Mouse (Mus musculus) heart, embryonic 16.5 days (tissue): ENCODE results near the gene Hacl1. TPM values are rescaled to one million over a fixed set of nuclear protein-coding genes. Genes with fewer than 3 reads are reported as not detected.
A peak's percentile ranks its signal among the peaks of the same experiment; 100 is the strongest.

Source experiments
- ATAC-seq: fragments of 200-750 bp; cut with Nextera tagmentation; replicated peaks from 2 replicates; pipeline ENCODE4 v1.8.0; 2017; ENCODE audit warnings: moderate number of reproducible peaks; ENCODE audit not compliant: insufficient read depth, low FRiP score; ENCODE audit errors: extremely low read depth
- H3K27ac ChIP-seq: fragments of 300-500 bp; sonication (generic); 2 replicates; pipeline ENCODE4 v1.5.1; 2014; ENCODE audit warnings: mild to moderate bottlenecking, low read length, control low read depth, moderate library complexity
- H3K27me3 ChIP-seq: fragments of 300-500 bp; sonication (generic); 2 replicates; pipeline ENCODE4 v1.6.1; 2014; ENCODE audit warnings: low read length, mixed read lengths; ENCODE audit not compliant: control insufficient read depth, insufficient read depth
- H3K36me3 ChIP-seq: fragments of 300-500 bp; sonication (generic); 2 replicates; pipeline ENCODE4 v1.6.1; 2014; ENCODE audit not compliant: control insufficient read depth, insufficient read depth
- H3K4me1 ChIP-seq: fragments of 300-500 bp; sonication (generic); 2 replicates; pipeline ENCODE4 v1.6.1; 2014; ENCODE audit warnings: low read length, mixed read lengths; ENCODE audit not compliant: control insufficient read depth, insufficient read depth
- H3K4me2 ChIP-seq: fragments of 300-500 bp; sonication (generic); 2 replicates; pipeline ENCODE4 v1.6.1; 2014; ENCODE audit warnings: low read depth, mild to moderate bottlenecking, control low read depth, low read length
- H3K4me3 ChIP-seq: fragments of 300-500 bp; sonication (generic); 2 replicates; pipeline ENCODE4 v1.5.1; 2014; ENCODE audit warnings: mild to moderate bottlenecking, control low read depth, low read length
- H3K9ac ChIP-seq: fragments of 300-500 bp; sonication (generic); 2 replicates; pipeline ENCODE4 v1.6.1; 2014; ENCODE audit warnings: low read length, control low read depth
- H3K9me3 ChIP-seq: fragments of 300-500 bp; sonication (generic); replicated peaks from 2 replicates; pipeline ENCODE4 v1.6.1; 2016; ENCODE audit warnings: low read length; ENCODE audit not compliant: control insufficient read depth
- WGBS: fragments of 180-500 bp; shearing (Covaris S2); extraction: QIAGEN DNeasy Blood & Tissue Kit; methylation state at CpG from one replicate; pipeline ENCODE4 v1.1.7; 2014; 5-methylcytosine and 5-hydroxymethylcytosine counted together
- polyA plus RNA-seq: library from polyadenylated mRNA; unstranded; fragments of >200 nt; fragmentation: Nextera tagmentation; extraction: Ambion mirVana; gene quantifications from 2 replicates; pipeline ENCODE4 v1.2.1, GENCODE M21; 2015

Gene Hacl1
- polyA plus RNA-seq, 1 experiment from 2014 or later: 14.3 TPM

DNA sequence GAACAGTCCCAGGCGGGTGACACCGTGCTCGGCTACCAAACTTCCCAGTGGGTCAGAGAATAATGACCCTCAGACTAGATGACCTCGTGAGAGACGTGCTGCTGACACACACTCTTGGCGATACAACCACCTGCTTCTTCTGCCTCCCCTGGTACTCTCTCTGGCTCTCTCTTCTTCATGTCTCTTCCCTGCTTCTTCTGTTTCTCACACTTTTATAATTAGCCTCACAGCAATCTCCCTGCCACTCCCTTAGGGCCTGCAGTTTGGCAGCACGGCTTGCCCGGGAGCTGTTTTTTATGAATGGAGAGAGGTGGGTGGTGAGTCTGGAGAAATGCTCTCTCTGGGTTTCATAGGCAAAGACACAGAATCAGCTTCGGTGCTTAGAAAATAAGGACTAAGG lies 65.2 kb downstream of the Hacl1 start:
- 0 out of 2 replicates have a peak, but pooled peaks have one; percentile 34 for ATAC-seq
- H3K4me3 ChIP-seq: peak overlapping the region; percentile 59
- H3K27ac ChIP-seq: peak overlapping the region; percentile 91
- no peaks in the 10 kb centered on the region for H3K36me3 ChIP-seq
- H3K4me1 ChIP-seq: peaks cover 36% of the 10 kb centered on the region
- H3K4me2 ChIP-seq: peak overlapping the region; percentile 72
- H3K9ac ChIP-seq: peak overlapping the region; percentile 61
- H3K9me3 ChIP-seq: no peaks in the 10 kb centered on the region
- H3K27me3 ChIP-seq: no peaks in the 10 kb centered on the region
- WGBS: 43% methylated on average over 9 of the region's 9 CpGs

DNA sequence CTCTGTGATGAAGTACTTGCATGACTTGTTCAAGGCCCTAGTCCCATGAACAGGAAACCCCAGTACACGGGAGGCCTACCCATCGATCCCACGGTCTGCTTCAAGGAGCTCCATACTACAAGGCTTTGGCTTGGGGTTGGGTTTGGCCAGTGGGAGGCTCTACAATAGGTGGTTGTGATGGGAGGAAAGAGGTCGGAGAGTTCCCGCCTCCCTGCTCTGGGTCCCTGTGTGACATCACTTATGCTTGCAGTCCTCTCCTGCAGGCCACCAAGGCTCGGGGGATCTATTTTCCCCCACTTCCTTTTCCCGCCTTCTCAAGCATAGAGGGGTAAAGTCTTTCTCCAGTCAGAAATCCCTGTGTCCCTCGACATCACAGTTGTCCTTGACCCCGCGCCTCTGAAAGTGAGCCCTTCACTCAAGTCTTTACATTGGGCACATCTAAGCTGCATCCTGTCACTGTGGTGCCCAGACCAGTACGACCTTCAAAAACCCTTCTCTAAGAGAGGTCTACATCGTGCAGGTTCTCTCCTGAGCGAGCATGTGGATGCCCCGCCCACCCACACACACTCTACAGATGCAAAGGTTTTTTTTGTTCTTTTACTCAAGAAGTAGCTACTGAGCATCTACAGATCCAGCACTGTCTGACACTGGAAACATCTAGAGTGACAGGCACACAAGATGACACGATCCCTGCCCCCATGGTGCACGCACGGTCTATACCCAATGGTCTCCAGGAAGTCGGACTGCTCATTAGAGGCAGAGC lies 66.0 kb downstream of the Hacl1 start:
- Histone ChIP-seq H3K4me3 (peak overlapping the region; percentile 59), H3K4me1 (peaks cover 44% of the 10 kb centered on the region), H3K9ac (peak overlapping the region; percentile 61), H3K4me2 (peak overlapping the region; percentile 72), H3K27me3 (no peaks in the 10 kb centered on the region), H3K27ac (peak overlapping the region; percentile 91), H3K9me3 (no peaks in the 10 kb centered on the region), H3K36me3 (no peaks in the 10 kb centered on the region)
- 86% methylated on average over 18 of the region's 18 CpGs for WGBS
- no peak for ATAC-seq

DNA sequence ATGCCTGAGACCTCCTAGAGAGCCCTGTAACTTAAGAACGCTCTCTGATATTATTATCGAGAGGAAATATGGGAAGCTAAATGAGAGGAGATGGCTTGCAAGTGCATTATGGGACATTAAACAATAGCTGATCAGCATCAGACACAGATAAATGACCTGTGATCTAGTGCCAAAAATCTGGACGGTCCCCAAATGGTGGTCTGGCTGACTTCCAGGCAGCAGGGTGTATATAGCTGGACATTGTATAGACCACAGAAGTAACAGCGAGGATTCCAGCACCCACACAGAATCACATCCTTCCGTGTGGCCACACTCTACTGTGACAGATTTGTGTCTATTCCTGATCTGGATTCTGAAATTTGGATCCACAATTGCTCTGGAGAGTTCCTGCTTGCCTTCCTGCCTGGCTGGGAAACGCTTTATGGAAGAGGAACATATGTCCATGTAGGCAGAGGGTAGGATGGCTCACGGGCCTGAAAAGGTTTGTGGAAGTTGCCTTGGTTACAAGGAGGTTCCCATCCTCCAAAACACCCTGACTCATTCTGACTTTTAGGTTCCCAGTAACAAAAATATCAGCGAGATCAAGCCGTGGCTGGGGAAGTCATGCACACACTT lies 68.4 kb downstream of the Hacl1 start:
- no peak overlapping the region for H3K9ac ChIP-seq
- 70% methylated on average over 9 of the region's 9 CpGs for WGBS
- H3K36me3 ChIP-seq: no peaks in the 10 kb centered on the region
- H3K9me3 ChIP-seq: no peaks in the 10 kb centered on the region
- no peak overlapping the region for H3K4me3 ChIP-seq
- no peak overlapping the region for H3K27ac ChIP-seq
- no peaks in the 10 kb centered on the region for H3K27me3 ChIP-seq
- H3K4me1 ChIP-seq: peaks cover 48% of the 10 kb centered on the region
- no peak overlapping the region for H3K4me2 ChIP-seq
- ATAC-seq: no peak

DNA sequence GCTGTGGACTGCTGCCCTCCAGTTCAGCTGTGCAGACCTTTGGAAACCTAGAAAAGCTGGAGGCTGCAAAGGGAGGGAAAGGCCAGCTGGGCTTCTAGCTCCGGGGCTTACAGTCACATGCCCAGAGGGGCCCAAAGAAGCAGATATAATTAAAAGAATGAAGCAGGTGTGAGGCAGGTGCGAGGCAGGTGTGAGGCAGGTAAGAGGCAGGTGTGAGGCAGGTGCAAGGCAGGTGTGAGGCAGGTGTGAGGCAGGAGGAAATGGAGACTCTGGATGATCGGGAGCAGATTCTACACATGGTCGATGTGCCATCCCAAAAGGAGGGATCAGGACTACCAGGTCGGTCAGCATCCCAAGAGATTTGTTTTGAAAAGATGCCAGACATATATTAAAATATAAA lies 69.7 kb downstream of the Hacl1 start:
- H3K27ac ChIP-seq: no peak overlapping the region
- no peak overlapping the region for H3K9ac ChIP-seq
- H3K4me3 ChIP-seq: no peak overlapping the region
- H3K4me2 ChIP-seq: no peak overlapping the region
- no peaks in the 10 kb centered on the region for H3K9me3 ChIP-seq
- 85% methylated on average over 5 of the region's 5 CpGs for WGBS
- H3K4me1 ChIP-seq: peaks cover 45% of the 10 kb centered on the region
- H3K36me3 ChIP-seq: no peaks in the 10 kb centered on the region
- no peak for ATAC-seq
- H3K27me3 ChIP-seq: no peaks in the 10 kb centered on the region

DNA sequence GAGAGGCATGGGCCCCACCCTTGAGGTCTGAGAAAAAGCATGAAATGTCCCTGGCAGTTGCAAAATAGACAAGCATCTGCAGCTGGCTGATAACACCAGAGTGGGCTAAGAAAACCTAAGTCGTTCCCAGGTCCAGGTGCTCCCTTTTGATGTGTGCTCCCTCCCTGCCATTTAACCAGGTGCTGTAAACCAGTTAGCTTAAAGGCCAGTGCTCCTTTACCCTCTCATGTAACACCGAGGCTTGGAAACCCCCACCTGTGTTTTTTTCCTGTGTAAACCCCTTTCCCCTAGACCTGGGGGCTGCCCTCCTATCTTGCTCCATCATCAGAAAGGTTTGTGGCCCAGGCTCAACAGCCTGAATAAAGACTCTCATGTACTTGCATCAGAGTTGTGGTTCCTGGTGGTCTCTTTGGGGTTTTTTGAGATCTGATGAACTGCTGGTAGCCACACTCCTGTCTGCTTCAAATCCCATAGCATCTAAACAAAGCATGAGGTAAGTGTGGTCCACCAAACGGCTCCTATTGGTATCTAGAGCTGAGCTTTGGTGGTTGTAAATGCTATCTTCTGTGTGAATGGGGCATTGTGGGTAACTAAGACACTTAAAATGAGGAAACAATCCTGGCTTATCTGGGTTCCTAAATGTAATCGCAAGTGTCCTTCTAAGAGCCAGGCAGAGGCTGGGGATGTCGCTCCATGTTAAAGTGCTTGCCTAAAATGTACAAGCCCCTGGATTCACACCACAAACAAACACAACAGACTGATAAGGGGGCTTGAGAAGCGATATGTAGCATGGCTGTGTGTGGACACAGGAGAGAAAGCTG lies 70.7 kb downstream of the Hacl1 start:
- Histone ChIP-seq H3K4me3 (no peak overlapping the region), H3K36me3 (no peaks in the 10 kb centered on the region), H3K4me2 (no peak overlapping the region), H3K9me3 (no peaks in the 10 kb centered on the region), H3K4me1 (peaks cover 41% of the 10 kb centered on the region), H3K27ac (peak overlapping the region; percentile 57), H3K27me3 (no peaks in the 10 kb centered on the region), H3K9ac (0 out of 2 replicates have a peak overlapping the region, but pooled peaks have one; percentile 20)
- WGBS: 29% methylated on average over 6 of the region's 6 CpGs
- ATAC-seq: peak; percentile 64

- peak; percentile 49 for ATAC-seq
- Histone ChIP-seq H3K4me1 (peaks cover 44% of the 10 kb centered on the region), H3K4me2 (no peak overlapping the region), H3K27me3 (no peaks in the 10 kb centered on the region), H3K9me3 (no peaks in the 10 kb centered on the region), H3K4me3 (no peak overlapping the region), H3K36me3 (no peaks in the 10 kb centered on the region), H3K9ac (no peak overlapping the region), H3K27ac (peak overlapping the region; percentile 19)
- WGBS: 37% methylated on average over 7 of the region's 7 CpGs
Measured at GRCm38 (mm10) chr14:31569151-31569631, 71.9 kb downstream of the Hacl1 start.

GRCm38 (mm10) chr14:31565478-31566212 lies 75.4 kb downstream of the Hacl1 start:
- H3K4me2 ChIP-seq: no peak overlapping the region
- H3K36me3 ChIP-seq: no peaks in the 10 kb centered on the region
- peaks cover 46% of the 10 kb centered on the region for H3K4me1 ChIP-seq
- no peaks in the 10 kb centered on the region for H3K9me3 ChIP-seq
- 69% methylated on average over 9 of the region's 9 CpGs for WGBS
- H3K4me3 ChIP-seq: no peak overlapping the region
- no peaks in the 10 kb centered on the region for H3K27me3 ChIP-seq
- peak overlapping the region; percentile 80 for H3K27ac ChIP-seq
- ATAC-seq: no peak
- no peak overlapping the region; the same call in 1 of the 2 replicates for H3K9ac ChIP-seq

DNA sequence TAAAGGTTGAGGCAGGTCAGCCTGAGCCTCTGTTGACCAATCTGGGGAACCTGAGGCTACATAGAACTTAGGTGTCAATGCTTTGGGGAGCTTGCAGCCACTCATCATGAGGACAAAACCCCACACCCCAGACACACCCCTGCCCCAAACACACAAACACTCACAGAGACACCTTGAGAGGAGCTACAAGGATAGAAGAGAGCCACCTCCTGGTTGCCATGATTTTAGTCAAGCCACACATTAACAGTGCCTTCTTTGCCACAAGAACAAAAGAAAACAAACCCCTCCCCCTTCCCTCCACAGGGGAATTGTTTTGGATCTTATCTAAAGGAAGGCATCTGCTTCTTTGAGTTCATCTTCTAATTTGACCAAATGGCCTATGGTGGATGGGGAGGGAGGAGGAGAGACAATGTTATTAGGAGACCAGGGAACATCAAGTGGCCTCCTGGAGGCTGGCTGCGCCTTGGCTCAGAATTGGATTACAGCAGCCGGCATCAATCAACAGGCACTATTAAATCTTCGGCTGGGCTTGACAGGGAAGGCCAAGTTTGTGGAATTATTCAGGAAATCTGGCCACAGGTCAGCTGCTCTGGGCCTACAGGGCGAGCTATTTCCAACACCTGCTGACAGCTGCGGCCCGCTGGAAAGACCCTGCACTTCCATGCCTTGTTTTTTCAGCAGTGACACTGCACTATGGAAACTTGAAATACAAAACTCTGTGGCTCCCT lies 76.5 kb downstream of the Hacl1 start:
- peaks cover 44% of the 10 kb centered on the region for H3K4me1 ChIP-seq
- H3K4me2 ChIP-seq: peak overlapping the region; percentile 22; the same call in 1 of the 2 replicates
- 11% methylated on average over 6 of the region's 6 CpGs for WGBS
- H3K9ac ChIP-seq: no peak overlapping the region; the same call in 1 of the 2 replicates
- H3K4me3 ChIP-seq: no peak overlapping the region
- ATAC-seq: 0 out of 2 replicates have a peak, but pooled peaks have one; percentile 26
- H3K9me3 ChIP-seq: no peaks in the 10 kb centered on the region
- no peaks in the 10 kb centered on the region for H3K36me3 ChIP-seq
- no peaks in the 10 kb centered on the region for H3K27me3 ChIP-seq
- H3K27ac ChIP-seq: peak overlapping the region; percentile 80
